Mouse (Mus musculus) liver (tissue): Measurements from ENCODE around the gene Gas7.

Experiments used
- DNase-seq: peaks from one replicate; pipeline ENCODE4 v3.0.0-alpha.2; 2020; ENCODE audit warnings: mixed read lengths

Gas7 gene

GRCm38 (mm10) chr11:67728726-67729125 lies 273.5 kb downstream of the Gas7 start:
- DNase-seq = no peak

GRCm38 (mm10) chr11:67731056-67731455 lies 275.8 kb downstream of the Gas7 start:
- DNase-seq = no peak

GRCm38 (mm10) chr11:67733726-67734125 lies 278.5 kb downstream of the Gas7 start:
- DNase-seq = no peak

- DNase-seq = no peak
Measured at GRCm38 (mm10) chr11:67734597-67734996, 279.4 kb downstream of the Gas7 start.

GRCm38 (mm10) chr11:67738345-67738744 lies 283.1 kb downstream of the Gas7 start:
- no peak for DNase-seq
